Mouse (Mus musculus) liver, adult 2 months (tissue): ENCODE data around the gene Spag16.

Experiments
- CTCF ChIP-seq: fragments of 200-500 bp; IDR thresholded peaks from 2 replicates; pipeline ENCODE4 v1.5.1; 2011; ENCODE audit warnings: low read depth, low read length, control low read depth
- POLR2A ChIP-seq: fragments of 200-500 bp; IDR thresholded peaks from 2 replicates; pipeline ENCODE4 v1.6.1; 2011; ENCODE audit warnings: low read length, control low read depth; ENCODE audit not compliant: insufficient read depth; ENCODE audit errors: extremely low read depth

DNA sequence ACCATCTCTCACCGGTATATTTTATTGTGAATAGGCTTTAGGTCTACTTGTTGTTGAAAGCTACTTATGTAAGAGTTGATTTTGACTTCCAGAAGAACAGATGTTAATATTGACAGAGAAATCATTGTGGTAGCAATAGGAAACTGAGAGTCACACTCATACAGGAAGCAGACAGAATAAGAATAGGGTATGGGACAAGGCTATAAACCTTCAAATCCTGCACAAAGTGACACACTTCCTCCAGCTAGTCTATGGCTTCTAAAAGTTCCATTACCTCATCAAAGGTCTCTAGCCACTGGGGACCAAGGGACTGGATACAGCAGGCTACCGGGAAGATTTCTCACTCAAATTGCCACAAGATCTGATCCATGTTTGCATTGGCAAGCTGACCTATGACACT lies 452.5 kb downstream of the Spag16 start:
- TF ChIP-seq POLR2A (no peak), CTCF (no peak)
